In genomic region chr10:99533468-99533867, GRCm38 (mm10) we compare ENCODE assay signal across 19 mouse cellular contexts.
DNase-seq lines count a peak whose midpoint lies in the region; ATAC-seq and TF ChIP-seq lines count a peak whose summit lies in the region.
"Had no signal": no experiment of that assay in that cellular context is flagged by ENCODE, and none has a peak within 500 bp of the region (broad histone marks: within the 10 kb centered on the region; RNA-seq: fewer than 3 reads in every experiment).

No protein-coding gene starts in this region.

- no peaks in the 10 kb centered on the region for H3K9me3 ChIP-seq in heart, embryonic 15.5 days (replicated peaks)
- H3K9me3 ChIP-seq in kidney, postnatal 0 days (replicated peaks; ENCODE audit: low read length) = no peaks in the 10 kb centered on the region
- H3K9me3 ChIP-seq in stomach, embryonic 14.5 days (ENCODE audit: control insufficient read depth, low read depth, low read length) = no peaks in the 10 kb centered on the region
- H3K9me3 ChIP-seq in stomach, postnatal 0 days (ENCODE audit: control insufficient read depth, low read length) = no peaks in the 10 kb centered on the region
- H3K9me3 ChIP-seq: limb, embryonic 13.5 days; midbrain, embryonic 12.5 days; neural tube, embryonic 12.5 days had no signal

- intact Hi-C loops in heart, postnatal 36 days (cut with DNase I) = loop anchor here (2.0 to 5.0 kb wide), 2 partner anchors 271 to 369 kb away; partner anchors contain the start of gene Dusp6

- no peaks in the 10 kb centered on the region for H3K36me3 ChIP-seq in heart, embryonic 15.5 days
- no peaks in the 10 kb centered on the region for H3K36me3 ChIP-seq in kidney, postnatal 0 days (ENCODE audit: insufficient read depth, low read length)
- H3K36me3 ChIP-seq in stomach, embryonic 14.5 days (ENCODE audit: control insufficient read depth, insufficient read depth, low read length) = no peaks in the 10 kb centered on the region
- H3K36me3 ChIP-seq in stomach, postnatal 0 days (ENCODE audit: control insufficient read depth, insufficient read depth, low read length) = no peaks in the 10 kb centered on the region
- H3K36me3 ChIP-seq: forebrain, embryonic 12.5 days; limb, embryonic 13.5 days; midbrain, embryonic 12.5 days; neural tube, embryonic 12.5 days had no signal

- no peak overlapping the region for H3K9ac ChIP-seq in heart, embryonic 15.5 days
- no peak overlapping the region for H3K9ac ChIP-seq in kidney, postnatal 0 days (ENCODE audit: low read depth, low read length)
- no peak overlapping the region for H3K9ac ChIP-seq in stomach, embryonic 14.5 days (replicated peaks; ENCODE audit: low read depth, low read length)
- no peak overlapping the region for H3K9ac ChIP-seq in stomach, postnatal 0 days (ENCODE audit: low read length)
- H3K9ac ChIP-seq: forebrain, embryonic 12.5 days; hindbrain, embryonic 14.5 days; limb, embryonic 13.5 days; liver, embryonic 14.5 days; midbrain, embryonic 12.5 days; neural tube, embryonic 12.5 days had no signal

- no peak for TF ChIP-seq CTCF in kidney, postnatal 0 days (IDR thresholded peaks at IDR 0.05; ENCODE audit: low read depth)
- no peak for TF ChIP-seq CTCF in stomach, postnatal 0 days (IDR thresholded peaks at IDR 0.05; ENCODE audit: low read depth)

- WGBS in heart, embryonic 15.5 days = 45% methylated on average over 4 of the region's 4 CpGs
- 76% methylated on average over 4 of the region's 4 CpGs for WGBS in kidney, postnatal 0 days
- WGBS in stomach, embryonic 14.5 days = 65% methylated on average over 4 of the region's 4 CpGs
- WGBS in stomach, postnatal 0 days = 56% methylated on average over 4 of the region's 4 CpGs

- peaks cover 7% of the 10 kb centered on the region; the same call in 1 of the 2 replicates for H3K4me1 ChIP-seq in heart, embryonic 15.5 days (replicated peaks)
- H3K4me1 ChIP-seq in kidney, postnatal 0 days (replicated peaks; ENCODE audit: insufficient read depth, low read length) = peaks cover 3% of the 10 kb centered on the region; the same call in 1 of the 2 replicates
- peaks cover 16% of the 10 kb centered on the region; the same call in 1 of the 2 replicates for H3K4me1 ChIP-seq in stomach, embryonic 14.5 days (ENCODE audit: control insufficient read depth, insufficient read depth, low read length)
- H3K4me1 ChIP-seq in stomach, postnatal 0 days (replicated peaks; ENCODE audit: control insufficient read depth, insufficient read depth) = no peaks in the 10 kb centered on the region

- H3K27ac ChIP-seq in heart, embryonic 15.5 days = peak overlapping the region; percentile 56
- H3K27ac ChIP-seq in kidney, postnatal 0 days = 0 out of 2 replicates have a peak overlapping the region, but pooled peaks have one; percentile 47
- 0 out of 2 replicates have a peak overlapping the region, but pooled peaks have one; percentile 39 for H3K27ac ChIP-seq in stomach, embryonic 14.5 days (ENCODE audit: low read length)
- H3K27ac ChIP-seq in stomach, postnatal 0 days (replicated peaks) = no peak overlapping the region
- H3K27ac ChIP-seq: forebrain, embryonic 12.5 days; hindbrain, embryonic 14.5 days; limb, embryonic 13.5 days; liver, embryonic 14.5 days; macrophage; midbrain, embryonic 12.5 days; neural tube, embryonic 12.5 days had no signal

- no peak overlapping the region for H3K4me3 ChIP-seq in heart, embryonic 15.5 days
- no peak overlapping the region for H3K4me3 ChIP-seq in kidney, postnatal 0 days (replicated peaks; ENCODE audit: low read depth, low read length)
- H3K4me3 ChIP-seq in stomach, embryonic 14.5 days (ENCODE audit: low read depth, low read length) = no peak overlapping the region
- no peak overlapping the region for H3K4me3 ChIP-seq in stomach, postnatal 0 days (ENCODE audit: low read depth, low read length)
- H3K4me3 ChIP-seq: forebrain, embryonic 12.5 days; limb, embryonic 13.5 days; midbrain, embryonic 12.5 days; neural tube, embryonic 12.5 days had no signal

- ATAC-seq in heart, embryonic 15.5 days (replicated peaks; ENCODE audit: insufficient number of reproducible peaks, insufficient read depth, low FRiP score, low read depth) = no peak
- no peak for ATAC-seq in kidney, postnatal 0 days (replicated peaks; ENCODE audit: low FRiP score, low read depth)
- ATAC-seq in stomach, embryonic 14.5 days (ENCODE audit: insufficient number of reproducible peaks, insufficient read depth, low FRiP score, low read depth) = no peak
- ATAC-seq in stomach, postnatal 0 days (ENCODE audit: low FRiP score, low TSS enrichment) = no peak

- DNase-seq in heart, postnatal 36 days = no peak
- DNase-seq in kidney, postnatal 0 days (ENCODE audit: low spot score) = no peak
- no peak for DNase-seq in kidney, postnatal 36 days
- no peak for DNase-seq in stomach, postnatal 0 days (ENCODE audit: low spot score)
- DNase-seq in thymus, postnatal 25 days = no peak
- DNase-seq: adrenal gland, adult 2 months; cerebellum, adult 8-10 months; kidney, adult 2 months; right cerebral cortex, postnatal 4 days; thymus, postnatal 4 days had no signal

- no peak overlapping the region for H3K4me2 ChIP-seq in heart, embryonic 15.5 days
- H3K4me2 ChIP-seq in kidney, postnatal 0 days (ENCODE audit: low read length) = no peak overlapping the region
- H3K4me2 ChIP-seq in stomach, embryonic 14.5 days (replicated peaks; ENCODE audit: low read depth, low read length) = no peak overlapping the region
- H3K4me2 ChIP-seq in stomach, postnatal 0 days (replicated peaks; ENCODE audit: low read depth) = no peak overlapping the region
- H3K4me2 ChIP-seq: forebrain, embryonic 12.5 days; hindbrain, embryonic 14.5 days; limb, embryonic 13.5 days; midbrain, embryonic 12.5 days; neural tube, embryonic 12.5 days had no signal

- no peak for TF ChIP-seq EP300 in stomach, postnatal 0 days (optimal IDR thresholded peaks at IDR 0.05)

- H3K27me3 ChIP-seq in heart, embryonic 15.5 days = no peaks in the 10 kb centered on the region
- no peaks in the 10 kb centered on the region for H3K27me3 ChIP-seq in kidney, postnatal 0 days (ENCODE audit: insufficient read depth, low read length)
- no peaks in the 10 kb centered on the region for H3K27me3 ChIP-seq in stomach, embryonic 14.5 days (ENCODE audit: control insufficient read depth, insufficient read depth, low read length)
- H3K27me3 ChIP-seq in stomach, postnatal 0 days (ENCODE audit: control insufficient read depth, insufficient read depth, low read length) = no peaks in the 10 kb centered on the region
- H3K27me3 ChIP-seq: forebrain, embryonic 12.5 days; limb, embryonic 13.5 days; midbrain, embryonic 12.5 days; neural tube, embryonic 12.5 days had no signal
